Mouse (Mus musculus) urinary bladder, postnatal 36 days (tissue): ENCODE results near the gene Trnt1.

ENCODE experiments used
- DNase-seq, 2 experiments: peaks; one replicate each; pipeline ENCODE4 v3.0.0; 2022; ENCODE audit warnings: low spot score in 2 of 2, mixed read lengths in 1 of 2

The Trnt1 gene

DNA sequence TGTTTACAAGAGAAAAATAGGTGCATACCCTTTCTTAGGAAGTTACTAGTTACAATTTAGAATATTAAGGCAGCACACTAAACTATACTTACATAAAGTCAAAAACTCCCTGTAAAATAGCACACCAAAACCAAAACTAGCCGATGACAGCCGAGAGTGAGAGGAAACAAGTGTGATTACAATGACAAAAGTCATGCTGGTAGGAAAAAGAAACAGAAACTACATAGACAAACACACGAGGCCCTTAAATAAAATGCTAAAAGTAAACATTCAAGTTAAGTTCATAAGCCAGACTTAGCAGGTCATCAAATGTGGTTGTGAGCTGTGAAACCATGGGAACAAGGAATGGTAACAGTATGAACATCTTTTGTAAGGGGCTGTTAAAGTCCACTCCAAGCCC lies 18.2 kb downstream of the Trnt1 start:
- DNase-seq: no peak

GRCm38 (mm10) chr6:106791429-106791828 lies 22.5 kb downstream of the Trnt1 start:
- DNase-seq: no peak

DNA sequence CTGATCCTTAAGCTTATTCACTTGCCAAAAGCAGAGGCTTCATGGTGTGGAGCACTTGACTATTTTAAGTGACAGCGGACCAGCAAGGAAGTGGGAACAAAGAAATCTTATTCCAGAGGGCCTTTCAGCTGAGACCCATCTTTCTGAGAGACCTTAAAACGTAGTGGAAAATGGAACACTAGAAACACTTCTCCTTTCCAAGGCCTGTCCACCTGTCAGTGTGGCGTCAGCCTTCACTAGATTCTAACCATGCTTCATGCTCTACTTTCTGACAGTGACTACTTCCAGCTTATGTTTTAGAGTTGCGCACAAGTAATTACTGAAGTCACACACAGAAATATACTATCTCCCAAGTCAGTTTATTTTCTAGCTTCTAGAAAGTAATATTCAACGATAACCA lies 23.6 kb downstream of the Trnt1 start:
- DNase-seq: no peak

DNA sequence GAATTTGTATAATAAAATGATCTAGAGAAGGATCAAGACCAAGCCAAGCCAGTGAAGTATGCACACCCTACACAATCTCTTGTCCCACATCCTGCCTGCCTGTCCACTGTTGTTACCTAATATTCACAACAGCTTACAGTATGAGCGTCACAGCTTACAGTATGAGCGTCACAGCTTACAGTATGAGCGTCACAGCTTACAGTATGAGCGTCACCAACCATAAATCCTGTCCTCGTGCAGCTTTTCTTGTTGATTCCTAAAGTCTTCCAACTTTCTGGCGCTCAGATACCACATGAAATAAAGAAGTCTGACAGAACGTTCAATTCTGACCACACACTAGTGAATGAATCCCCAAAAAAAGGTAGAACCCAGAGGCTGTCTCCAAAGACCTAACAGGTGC lies 24.2 kb downstream of the Trnt1 start:
- no peak for DNase-seq

GRCm38 (mm10) chr6:106793621-106794020 lies 24.7 kb downstream of the Trnt1 start:
- DNase-seq: no peak

DNA sequence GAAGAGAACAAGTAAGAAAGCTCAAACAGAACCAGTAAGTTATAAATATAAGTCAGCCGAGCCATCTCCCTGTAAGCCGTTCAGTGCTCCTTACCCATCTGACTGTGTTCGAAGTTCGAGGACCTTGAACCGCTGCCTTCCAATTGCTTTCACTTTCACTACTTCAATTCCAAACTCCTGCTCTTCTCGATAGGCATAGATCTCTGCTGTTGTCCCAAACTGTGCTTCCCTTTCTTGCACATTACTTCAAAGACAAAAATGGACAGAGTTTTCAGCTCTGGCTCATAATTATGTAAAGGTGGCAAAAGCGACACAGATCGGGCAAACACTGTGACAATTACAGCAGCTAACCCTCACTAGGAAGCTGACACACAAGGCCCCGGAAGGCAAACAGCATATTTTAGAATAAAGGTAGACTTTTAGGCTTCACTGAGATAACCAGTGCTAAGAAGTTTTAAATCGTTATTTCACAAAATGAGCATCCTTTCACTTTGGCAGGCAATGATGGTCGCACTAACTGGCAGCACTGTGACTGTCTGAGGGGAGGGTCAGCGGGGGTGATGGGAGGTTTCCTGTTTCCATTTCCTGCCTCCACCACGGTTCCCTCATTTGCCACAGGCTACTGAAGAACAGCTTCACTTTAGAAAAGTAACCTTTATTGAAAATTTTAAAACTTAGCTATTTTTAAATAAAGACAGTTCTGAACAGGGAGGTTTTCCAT lies 25.3 kb downstream of the Trnt1 start:
- no peak for DNase-seq

DNA sequence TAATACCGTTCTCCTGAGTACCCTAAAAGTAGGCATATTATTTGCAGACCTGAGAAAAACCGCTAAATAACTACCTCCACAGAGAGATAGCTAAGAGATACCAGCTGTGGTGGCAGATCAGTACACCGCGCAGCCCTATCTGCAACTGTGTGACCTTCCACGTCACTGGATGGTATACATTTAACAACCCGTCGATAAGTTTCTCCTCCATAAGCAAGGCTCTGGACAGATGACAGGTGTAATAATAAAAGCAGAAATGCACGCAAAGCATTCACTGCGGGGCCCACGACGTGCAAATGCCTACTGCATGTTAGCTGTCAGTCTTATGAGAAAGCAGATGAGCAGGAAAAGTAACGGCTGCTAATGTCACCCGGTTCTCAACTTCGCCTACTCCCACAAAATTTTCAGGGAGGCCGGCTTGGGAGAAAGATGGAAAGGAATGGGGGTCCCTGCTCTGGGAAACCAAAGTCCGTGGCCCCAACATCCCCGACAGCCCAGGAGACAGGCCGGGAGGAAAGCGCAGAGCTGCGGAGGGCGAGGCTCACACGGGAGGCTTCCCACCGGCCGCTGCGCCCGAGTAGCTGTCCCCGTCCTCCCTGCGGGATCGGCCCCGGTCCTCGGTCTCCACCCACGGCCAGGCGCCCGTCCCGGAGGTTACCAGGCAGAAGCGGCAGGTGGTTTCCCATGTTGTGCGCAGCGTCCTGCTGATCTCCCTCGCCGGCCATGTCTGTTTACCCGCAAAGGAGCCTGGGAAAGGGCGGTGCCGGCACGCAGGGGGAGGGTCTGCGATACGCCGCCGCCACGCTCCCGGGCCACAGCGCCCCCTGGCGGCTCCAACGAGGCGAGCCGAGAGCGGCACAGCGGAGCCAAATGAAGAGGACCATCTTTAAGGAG lies 30.7 kb downstream of the Trnt1 start, which contains the start of gene Crbn:
Crbn (minus strand) TSS at position 745 of the 894 bp plus-strand sequence.
- DNase-seq: peak; percentile 86 to 89

GRCm38 (mm10) chr6:106800227-106800557 lies 31.3 kb downstream of the Trnt1 start:
- DNase-seq: no peak

DNA sequence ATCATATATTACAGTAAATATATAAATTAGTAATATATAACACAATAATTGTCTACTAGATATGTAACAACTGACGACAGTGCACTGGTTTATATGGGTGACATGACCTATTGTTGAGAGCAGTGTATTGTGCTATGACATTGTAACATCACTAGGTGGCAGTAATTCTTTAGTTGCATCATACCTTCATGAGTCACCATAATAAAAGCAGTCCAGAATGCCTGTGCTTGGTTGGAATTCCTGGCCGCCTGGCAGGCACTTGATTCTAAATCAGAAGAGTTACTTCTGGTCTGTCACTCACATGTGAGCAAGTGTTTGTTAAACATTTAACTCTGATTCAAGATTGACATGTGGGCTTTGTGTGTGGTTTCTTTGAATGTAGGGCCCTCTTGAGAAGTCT lies 36.0 kb downstream of the Trnt1 start:
- DNase-seq: no peak

GRCm38 (mm10) chr6:106809161-106809560 lies 40.2 kb downstream of the Trnt1 start:
- DNase-seq: no peak

- DNase-seq: no peak
These were observed 41.8 kb downstream of the Trnt1 start for GRCm38 (mm10) chr6:106810686-106811085.

- DNase-seq: no peak
These were observed 50.3 kb downstream of the Trnt1 start for GRCm38 (mm10) chr6:106819246-106819645.

DNA sequence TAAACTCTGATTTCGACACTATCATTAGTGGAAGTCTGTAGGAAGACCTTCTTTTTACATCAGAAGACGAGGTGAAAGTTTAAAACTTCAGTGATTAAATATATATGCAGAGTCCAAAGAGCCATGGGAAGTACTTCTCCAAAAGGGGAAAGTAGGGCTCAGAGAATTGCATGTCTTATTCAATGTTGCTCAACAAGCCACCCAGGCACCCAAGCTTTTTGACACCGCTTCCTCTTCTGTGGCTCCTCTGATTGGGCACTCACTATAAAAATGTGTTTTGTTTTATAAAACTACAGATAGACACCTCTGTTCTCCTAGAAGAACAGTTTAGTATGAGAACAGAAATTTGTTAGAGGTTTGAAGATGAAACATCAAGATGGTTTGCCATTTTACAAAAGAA lies 51.0 kb downstream of the Trnt1 start:
- no peak for DNase-seq

DNA sequence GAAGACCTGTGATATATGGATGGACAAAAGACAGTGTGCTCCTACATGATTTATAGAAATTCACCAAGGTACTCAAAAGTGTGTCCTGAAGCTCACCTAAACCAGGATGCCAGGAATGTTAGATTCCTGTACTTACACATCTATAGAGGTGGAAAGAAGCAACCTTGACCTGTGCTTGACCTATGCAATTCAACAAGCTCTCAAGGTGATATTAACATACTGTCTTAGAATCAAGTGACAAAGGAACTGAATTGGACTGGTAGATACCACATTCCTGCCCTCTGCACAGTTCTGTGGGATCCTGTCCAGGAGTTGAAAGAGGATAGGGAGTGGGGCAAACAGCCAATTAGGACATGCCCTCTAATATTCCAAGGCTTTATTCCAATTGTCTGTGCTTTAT lies 51.6 kb downstream of the Trnt1 start:
- DNase-seq: no peak

GRCm38 (mm10) chr6:106822329-106822728 lies 53.4 kb downstream of the Trnt1 start:
- no peak for DNase-seq
